Mouse (Mus musculus): ENCODE data around the gene Tmem116.
"Not testable (repeated sequence)": the region's sequence is repeated elsewhere in the genome, so short reads cannot be mapped to it uniquely, and the experiment has no call there.

Gene Tmem116

DNA sequence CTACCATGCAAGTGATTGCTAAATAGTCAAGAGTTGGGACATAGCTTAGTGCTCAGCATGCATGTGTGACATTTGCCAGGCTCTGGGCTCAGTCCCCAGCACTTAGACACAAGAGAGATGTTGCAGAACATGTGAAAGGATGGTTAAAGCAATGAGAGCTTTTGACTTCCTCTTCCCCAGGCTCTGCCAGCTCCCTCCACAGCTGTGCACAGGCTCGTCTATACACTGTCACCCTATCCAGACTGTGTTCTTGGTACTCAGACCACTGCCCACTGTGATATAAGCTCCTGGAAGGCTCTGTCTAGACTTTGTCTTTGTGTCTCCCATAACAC is 10.4 kb downstream of the Tmem116 start:
- ATAC-seq (ENCODE audit: low TSS enrichment), result no peak

DNA sequence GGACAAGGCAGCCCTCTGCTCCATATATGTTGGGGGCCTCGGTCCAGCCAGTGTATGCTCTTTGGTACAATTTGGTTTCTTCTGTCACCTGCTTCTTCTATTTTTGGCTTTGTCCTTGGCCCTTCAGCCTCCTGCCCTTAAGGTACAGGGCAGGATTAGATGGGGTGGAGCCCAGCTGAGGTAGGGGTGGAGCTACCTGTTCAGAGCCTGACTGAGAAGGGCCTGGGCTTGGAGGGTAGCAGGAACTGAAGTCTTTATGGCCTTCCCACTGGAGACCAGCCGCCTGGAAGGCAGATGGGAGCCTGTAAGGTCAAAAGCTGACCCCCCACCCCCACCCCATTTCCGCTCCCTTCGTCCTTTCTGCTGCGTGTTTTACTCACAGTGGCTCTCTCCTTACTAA is 11.3 kb downstream of the Tmem116 start:
- ATAC-seq (ENCODE audit: low TSS enrichment), result no peak

- no peak for ATAC-seq (ENCODE audit: low TSS enrichment)
Observed at GRCm38 (mm10) chr5:121463601-121464250, 12.0 kb downstream of the Tmem116 start.

DNA sequence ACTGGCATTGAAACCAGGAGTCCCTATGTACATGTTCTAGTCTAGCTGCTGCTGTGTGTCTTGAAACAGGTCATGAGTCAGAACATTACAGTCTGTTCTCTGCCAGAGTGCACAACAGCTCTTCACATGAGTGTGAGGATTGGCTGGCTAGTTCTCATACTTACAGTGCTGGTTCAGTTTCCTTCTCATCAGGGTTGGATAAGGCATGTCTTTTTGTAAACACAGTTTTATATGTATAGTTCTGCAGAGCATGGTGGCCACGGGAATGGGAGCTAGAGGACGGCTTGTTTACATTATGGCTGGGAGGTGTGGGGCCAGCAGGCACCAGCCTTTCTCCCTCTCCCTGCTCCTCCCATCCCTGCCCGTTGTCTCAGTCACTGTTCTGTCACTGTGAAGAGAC is 17.9 kb downstream of the Tmem116 start:
- no peak for ATAC-seq (ENCODE audit: low TSS enrichment)

DNA sequence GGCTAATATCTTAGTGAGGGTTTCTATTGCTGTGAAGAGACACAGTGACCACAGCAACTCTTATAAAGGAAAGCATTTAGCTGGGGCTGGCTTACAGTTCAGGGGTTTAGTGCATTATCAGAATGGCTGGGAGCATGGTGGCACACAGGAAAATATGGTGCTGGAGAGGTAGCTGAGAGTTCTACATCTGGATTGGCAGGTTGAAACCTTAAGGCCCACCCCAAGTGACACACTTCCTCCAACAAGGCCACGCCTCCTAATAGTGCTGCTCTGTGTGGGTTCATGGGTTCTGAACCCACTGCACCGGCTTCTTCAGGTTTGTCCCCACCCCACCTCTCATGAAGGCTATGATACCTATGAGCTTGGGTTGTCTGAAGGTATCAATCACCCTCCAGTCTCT is 20.7 kb downstream of the Tmem116 start:
- ATAC-seq (ENCODE audit: low TSS enrichment), result no peak

- no peak for ATAC-seq (ENCODE audit: low TSS enrichment)
Observed at GRCm38 (mm10) chr5:121474610-121475009, 22.9 kb downstream of the Tmem116 start.

DNA sequence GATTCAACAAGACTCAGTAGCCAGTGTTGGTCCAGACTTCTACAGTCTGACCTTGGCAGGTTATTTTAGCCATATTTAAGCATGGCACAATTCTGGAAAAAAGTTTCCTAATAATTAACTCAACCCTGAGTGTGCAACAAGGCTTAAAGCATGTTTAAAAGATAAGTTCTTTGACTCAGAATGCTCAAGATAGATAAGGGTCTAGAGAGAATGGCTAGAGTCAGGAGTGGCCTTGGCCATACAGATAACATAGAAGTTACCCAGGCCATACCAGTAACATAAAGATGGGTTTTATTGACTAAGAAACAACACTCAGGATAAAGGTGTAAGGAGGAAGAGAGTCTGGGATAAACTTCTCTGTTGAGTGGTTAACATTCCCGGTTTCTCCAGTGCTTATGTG is 24.3 kb downstream of the Tmem116 start:
- ATAC-seq (ENCODE audit: low TSS enrichment), result no peak

DNA sequence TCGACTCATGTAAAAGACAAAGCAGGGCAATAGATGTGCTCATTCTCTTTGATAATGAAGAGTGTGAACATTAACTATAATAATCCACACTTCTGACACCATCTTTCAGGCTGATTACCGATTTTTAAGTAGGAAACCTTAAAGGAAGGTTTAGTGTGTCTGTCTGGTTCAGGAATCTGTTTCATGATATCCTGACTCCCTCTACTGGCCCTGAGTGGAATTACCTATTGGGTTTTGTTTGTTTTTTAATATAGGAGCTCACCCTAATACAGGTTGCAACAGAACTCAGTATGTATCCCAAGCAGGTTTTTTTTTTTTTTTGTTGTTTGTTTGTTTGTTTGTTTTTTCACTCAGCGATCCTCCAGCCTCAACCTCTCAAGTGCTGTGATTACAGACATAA is 26.0 kb downstream of the Tmem116 start:
- ATAC-seq (ENCODE audit: low TSS enrichment), result peak; percentile 52; the same call in 1 of the 2 replicates

DNA sequence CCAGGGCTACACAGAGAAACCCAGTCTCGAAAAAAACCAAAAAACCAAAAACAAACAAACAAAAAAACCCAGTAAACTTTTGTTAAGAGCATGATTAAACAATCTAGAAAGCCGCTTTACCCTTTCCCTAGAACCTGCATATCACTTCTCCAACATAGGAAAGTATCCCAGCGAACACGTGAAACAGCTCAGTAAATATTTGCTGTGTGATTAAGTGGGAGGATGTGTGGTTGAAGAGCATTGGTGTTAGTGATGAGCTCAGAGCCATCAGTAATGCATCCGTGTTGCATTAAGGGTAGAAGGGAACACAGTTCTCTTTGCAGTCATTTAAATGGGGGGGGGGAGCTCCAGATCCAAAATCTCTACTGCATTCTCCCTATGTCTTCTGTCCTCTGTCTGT is 33.1 kb downstream of the Tmem116 start:
- no peak for ATAC-seq (ENCODE audit: low TSS enrichment)

DNA sequence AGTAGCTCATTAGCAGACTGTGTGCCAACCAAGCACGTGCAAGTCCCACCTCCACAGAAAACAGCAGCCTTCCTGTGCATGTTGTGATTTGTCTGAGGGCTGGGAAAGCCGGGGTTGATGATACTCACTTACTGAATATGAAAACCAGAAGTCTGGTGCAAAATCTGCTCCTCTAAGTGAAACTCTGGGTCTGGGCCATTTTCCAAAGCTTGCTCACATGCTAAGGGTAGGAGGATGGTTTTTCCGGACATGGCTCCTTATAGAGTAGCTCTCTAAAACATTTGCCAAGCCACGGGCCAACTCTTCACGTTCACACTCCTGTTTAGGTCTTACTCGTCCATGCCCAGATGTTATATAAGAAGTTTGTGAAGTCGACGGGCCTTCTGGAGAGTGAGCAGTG is 41.6 kb downstream of the Tmem116 start:
- ATAC-seq (ENCODE audit: low TSS enrichment), result peak; percentile 89

DNA sequence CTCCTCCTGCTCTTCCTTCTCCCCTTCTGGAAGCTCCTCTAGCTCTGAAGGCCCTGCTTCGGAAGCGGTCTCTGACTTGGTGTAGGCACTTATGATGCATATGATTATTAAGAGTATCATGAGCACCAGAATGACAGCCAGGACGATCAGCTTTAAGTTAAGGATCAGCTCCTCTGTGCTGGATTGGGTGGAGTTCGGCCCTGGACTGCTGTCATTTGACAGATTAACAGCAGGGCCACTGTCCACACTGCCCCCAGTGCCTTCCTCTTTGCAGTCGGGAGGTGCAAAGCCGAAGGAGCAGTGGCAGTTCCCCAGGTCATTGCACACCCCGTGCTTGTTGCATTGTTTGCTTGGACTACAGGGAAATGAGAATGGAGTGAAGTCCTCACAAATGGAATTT is 49.0 kb downstream of the Tmem116 start:
- ATAC-seq (ENCODE audit: low TSS enrichment), result no peak

GRCm38 (mm10) chr5:121501424-121501996 is 49.8 kb downstream of the Tmem116 start:
- not testable (repeated sequence) for ATAC-seq (ENCODE audit: low TSS enrichment)

DNA sequence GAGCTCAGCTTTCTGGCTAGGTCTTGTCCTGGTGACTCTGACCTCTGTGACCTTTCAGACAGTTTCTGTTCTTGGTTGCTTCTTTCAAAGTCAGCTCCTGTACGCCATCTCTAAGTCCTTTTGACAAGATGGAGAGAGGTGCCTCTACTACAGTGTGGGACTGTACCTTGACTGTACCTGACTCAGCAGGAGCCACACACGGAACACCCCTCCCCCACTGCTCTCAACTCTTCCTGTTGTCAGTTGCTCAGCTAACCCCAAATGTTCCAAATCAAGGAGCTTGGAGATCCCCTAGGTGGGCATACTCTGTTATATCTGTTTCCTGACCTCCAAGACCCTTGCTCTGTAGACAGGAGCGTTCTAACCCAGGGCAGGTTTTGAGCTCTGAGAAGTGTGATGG is 51.5 kb downstream of the Tmem116 start, which contains the start of gene Adam1b:
Adam1b (minus strand) TSS at position 205 of the 400 bp plus-strand sequence.
- ATAC-seq (ENCODE audit: low TSS enrichment), result no peak

DNA sequence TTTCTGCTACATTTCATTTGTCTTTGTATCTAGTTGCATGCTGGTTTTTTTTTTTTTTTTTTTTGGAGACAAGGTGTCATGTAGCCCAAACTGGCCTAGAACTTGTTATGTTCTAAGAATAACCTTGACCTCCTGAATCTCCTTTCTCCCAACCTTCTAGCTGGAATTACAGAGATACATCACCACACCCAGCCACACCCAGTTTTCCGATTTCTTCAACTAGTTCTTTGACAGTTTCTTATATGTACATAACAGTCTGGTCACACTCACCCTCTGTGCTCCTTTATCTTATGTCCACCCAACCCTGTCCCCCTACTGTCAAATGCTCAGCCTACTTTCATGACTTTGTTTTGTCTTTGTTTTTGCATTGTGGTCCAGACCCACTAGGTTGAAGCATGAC is 55.2 kb downstream of the Tmem116 start:
- ATAC-seq (ENCODE audit: low TSS enrichment), result no peak

DNA sequence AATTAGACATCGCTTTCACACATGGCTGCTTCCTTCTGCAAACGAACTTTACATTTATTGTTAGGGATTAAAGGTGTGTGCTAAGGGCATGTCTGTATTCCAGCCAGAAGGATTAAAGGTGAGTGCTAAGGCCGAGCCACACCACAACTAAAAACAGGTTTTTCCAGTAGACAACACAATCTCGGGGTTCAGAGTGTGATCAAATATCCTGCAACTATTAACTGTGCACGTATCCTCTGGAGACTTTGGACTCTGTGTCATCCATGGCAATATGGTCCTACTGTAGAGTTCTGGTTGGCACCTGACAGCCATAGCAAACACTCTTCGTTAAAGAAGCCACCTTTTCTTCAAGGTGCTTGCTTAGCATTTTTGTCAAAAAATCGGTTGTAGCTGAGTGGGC is 58.3 kb downstream of the Tmem116 start:
- ATAC-seq (ENCODE audit: low TSS enrichment), result no peak

DNA sequence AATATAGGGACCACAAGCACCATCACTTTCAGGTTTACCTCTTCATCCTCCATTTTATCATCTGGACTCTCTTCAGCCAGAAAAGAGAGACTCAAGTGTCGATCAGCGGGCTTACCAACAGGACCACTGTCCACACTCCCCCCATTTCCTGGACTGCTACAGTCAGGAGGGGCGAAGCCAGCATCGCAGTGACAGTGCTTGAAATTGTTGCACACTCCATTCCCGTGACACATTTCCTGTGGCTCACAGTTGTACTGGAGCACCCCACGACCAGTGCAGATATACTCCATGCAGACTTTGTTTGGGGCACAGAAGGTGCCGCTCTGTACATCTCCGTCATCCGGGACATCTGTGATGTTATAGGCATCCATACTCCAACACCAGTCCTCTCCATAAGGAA is 67.3 kb downstream of the Tmem116 start:
- ATAC-seq (ENCODE audit: low TSS enrichment), result no peak

- ATAC-seq (ENCODE audit: low TSS enrichment), result not testable (repeated sequence)
Observed at GRCm38 (mm10) chr5:121519758-121520157, 68.1 kb downstream of the Tmem116 start.

- ATAC-seq (ENCODE audit: low TSS enrichment), result no peak
Observed at GRCm38 (mm10) chr5:121525774-121526450, 74.2 kb downstream of the Tmem116 start.

- ATAC-seq (ENCODE audit: low TSS enrichment), result no peak
Observed at GRCm38 (mm10) chr5:121526526-121526925, 74.8 kb downstream of the Tmem116 start.

DNA sequence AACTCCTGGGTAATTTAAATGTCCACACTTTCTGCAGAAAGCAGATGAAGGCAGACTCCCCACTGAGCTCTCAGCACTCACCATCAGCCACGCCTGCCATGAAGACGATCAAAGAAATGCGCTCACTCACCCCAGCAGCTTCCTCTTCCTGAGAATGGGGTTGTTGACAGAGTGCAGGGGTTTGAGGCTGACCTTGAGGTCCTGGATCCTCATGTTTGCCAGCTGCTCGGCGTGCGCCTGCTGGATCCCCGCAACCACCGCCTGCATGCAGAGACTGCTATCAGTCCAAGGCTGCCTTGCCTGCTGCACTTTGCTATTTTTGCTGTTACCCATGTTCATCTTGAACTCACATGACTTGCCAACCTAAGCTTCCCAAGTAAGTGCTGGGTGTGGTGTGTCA is 75.3 kb downstream of the Tmem116 start:
- no peak for ATAC-seq (ENCODE audit: low TSS enrichment)

GRCm38 (mm10) chr5:121534521-121534920 is 82.8 kb downstream of the Tmem116 start:
- ATAC-seq (ENCODE audit: low TSS enrichment), result no peak

DNA sequence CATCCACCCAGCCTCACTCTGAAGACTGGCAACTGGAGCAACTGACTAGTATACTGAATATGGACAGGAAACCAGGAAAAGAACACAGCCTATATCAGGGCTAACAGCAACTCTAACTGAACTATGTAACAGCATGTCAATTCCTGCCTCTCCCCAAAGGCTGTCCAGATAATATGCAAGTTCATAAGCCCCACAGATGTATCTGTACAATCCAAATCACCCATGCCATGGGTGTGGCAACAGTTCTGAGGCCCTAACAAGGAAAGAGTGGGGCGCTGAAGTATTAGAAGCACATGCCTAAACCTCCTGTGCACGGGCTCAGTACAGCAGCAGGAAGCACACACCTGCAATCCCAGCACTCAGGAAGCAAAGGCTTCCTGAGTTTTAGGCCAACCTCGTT is 83.4 kb downstream of the Tmem116 start:
- no peak for ATAC-seq (ENCODE audit: low TSS enrichment)

DNA sequence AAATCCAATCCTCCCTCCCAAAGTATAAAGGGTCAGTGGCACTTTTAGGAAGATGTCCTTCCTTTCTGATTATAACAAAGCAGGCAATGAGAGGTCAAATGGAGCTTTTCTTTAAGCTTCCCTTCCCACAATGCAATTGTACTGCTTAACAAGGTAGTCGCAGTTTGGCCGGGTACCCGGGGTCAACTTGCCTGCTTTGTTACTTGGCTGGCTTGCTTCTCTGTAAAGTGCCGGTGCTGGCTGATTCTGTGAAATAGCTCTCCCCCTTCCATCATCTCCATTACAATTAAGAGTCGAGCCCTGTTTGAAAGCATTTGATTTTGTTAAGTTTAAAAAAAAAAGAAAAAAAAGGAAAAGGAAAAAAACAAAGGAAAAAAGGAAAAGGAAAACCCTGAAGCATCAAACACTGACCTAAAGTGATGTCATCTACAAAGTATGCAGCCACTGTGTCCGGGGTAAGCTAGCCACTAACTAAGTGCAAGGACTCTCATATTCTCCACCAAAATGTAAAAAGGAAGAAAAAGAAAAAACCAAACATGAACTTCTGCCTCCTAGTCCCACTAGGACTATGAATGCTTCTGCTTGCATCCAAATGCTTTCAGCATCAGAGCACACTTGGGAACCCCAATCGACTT is 85.3 kb downstream of the Tmem116 start:
- ATAC-seq (ENCODE audit: low TSS enrichment), result no peak

Data from frontal cortex, adult (tissue).